Mouse (Mus musculus) kidney, adult 11 months (tissue): ENCODE measurements around the gene Yju2.

ENCODE experiments used
- DNase-seq: peaks from one replicate; pipeline ENCODE4 v3.0.0; 2022

Yju2 gene

GRCm38 (mm10) chr17:56008356-56009087, 49.6 kb downstream of the Yju2 start:
- DNase-seq = peak; percentile 95

GRCm38 (mm10) chr17:56009088-56009961, 50.4 kb downstream of the Yju2 start:
- peak; percentile 92 for DNase-seq

GRCm38 (mm10) chr17:56009962-56010240, 51.0 kb downstream of the Yju2 start:
- no peak for DNase-seq

GRCm38 (mm10) chr17:56010255-56010654, 51.4 kb downstream of the Yju2 start:
- DNase-seq = no peak

- peak; percentile 59 for DNase-seq
These were observed 51.8 kb downstream of the Yju2 start for GRCm38 (mm10) chr17:56010681-56011080.

GRCm38 (mm10) chr17:56011441-56011840, 52.5 kb downstream of the Yju2 start:
- DNase-seq = no peak

- no peak for DNase-seq
These were observed 56.4 kb downstream of the Yju2 start for GRCm38 (mm10) chr17:56015293-56015692.

GRCm38 (mm10) chr17:56016382-56016781, 57.5 kb downstream of the Yju2 start:
- no peak for DNase-seq

GRCm38 (mm10) chr17:56016793-56017785, 58.2 kb downstream of the Yju2 start:
- no peak for DNase-seq

- DNase-seq = no peak
These were observed 58.9 kb downstream of the Yju2 start for GRCm38 (mm10) chr17:56017848-56018247.
